Mouse (Mus musculus) CH12.LX (cell line): ENCODE data around the gene Itpr1. TPM values are rescaled to one million over a fixed set of nuclear protein-coding genes. Genes with fewer than 3 reads are reported as not detected.

Source experiments
- DNase-seq: peaks from one replicate; pipeline ENCODE4 v3.0.0-alpha.2; 2013; ENCODE audit errors: extremely low read depth
- H3K27ac ChIP-seq: 2 replicates; pipeline ENCODE4 v1.5.1; 2012; ENCODE audit warnings: low read depth, mild to moderate bottlenecking, control low read depth, moderate library complexity; ENCODE audit not compliant: insufficient read depth
- H3K27me3 ChIP-seq: replicated peaks from 2 replicates; pipeline ENCODE3; 2012; ENCODE audit warnings: inconsistent platforms
- H3K36me3 ChIP-seq, 2 experiments: replicated peaks in 1 of 2; 2 replicates each; pipeline versions ENCODE3 to v1.6.1; 2012; ENCODE audit warnings: inconsistent platforms in 1 of 2, low read length in 1 of 2, mild to moderate bottlenecking in 1 of 2, mixed read lengths in 1 of 2, moderate library complexity in 1 of 2; ENCODE audit not compliant: control insufficient read depth in 1 of 2, insufficient read depth in 1 of 2
- H3K4me1 ChIP-seq, 2 experiments: 2 replicates each; pipeline ENCODE4 v1.6.1; 2012; ENCODE audit warnings: inconsistent platforms in 1 of 2, moderate library complexity in 1 of 2; ENCODE audit not compliant: insufficient read depth in 2 of 2, control insufficient read depth in 1 of 2
- H3K4me2 ChIP-seq: 2 replicates; pipeline ENCODE4 v1.6.1; 2012; ENCODE audit warnings: low read depth, mild to moderate bottlenecking, control low read depth; ENCODE audit not compliant: poor library complexity, insufficient read depth, severe bottlenecking
- H3K4me3 ChIP-seq, 3 experiments: fragments of 150-350 bp in 1 of 3; sonication (generic) in 1 of 3; replicated peaks in 1 of 3; 2 replicates each; pipeline versions ENCODE3 to v1.5.1; 2011 to 2012; ENCODE audit warnings: low read depth in 2 of 3, low read length in 2 of 3, mild to moderate bottlenecking in 2 of 3, moderate library complexity in 2 of 3, control low read depth in 1 of 3, improper control_type of control experiment in 1 of 3, inconsistent platforms in 1 of 3, mixed read lengths in 1 of 3; ENCODE audit not compliant: poor library complexity in 1 of 3
- H3K79me2 ChIP-seq: replicated peaks from 2 replicates; pipeline ENCODE4 v1.6.1; 2012; ENCODE audit warnings: mild to moderate bottlenecking, moderate library complexity; ENCODE audit not compliant: control insufficient read depth, poor library complexity, insufficient read depth, severe bottlenecking; ENCODE audit errors: extremely low read depth
- H3K9ac ChIP-seq: 2 replicates; pipeline ENCODE4 v1.6.1; 2012; ENCODE audit warnings: low read depth, mild to moderate bottlenecking, control low read depth, moderate library complexity; ENCODE audit not compliant: insufficient read depth
- H3K9me3 ChIP-seq: replicated peaks from 2 replicates; pipeline ENCODE3; 2012; ENCODE audit warnings: low read length, inconsistent platforms, mixed read lengths
- CHD1 ChIP-seq: IDR thresholded peaks from 2 replicates; pipeline ENCODE4 v1.6.1; 2012; ENCODE audit warnings: low read depth, low read length, improper control_type of control experiment, inconsistent platforms
- CHD2 ChIP-seq: IDR thresholded peaks from 2 replicates; pipeline ENCODE4 v1.6.1; 2011; ENCODE audit warnings: low read length, improper control_type of control experiment
- CTCF ChIP-seq, 2 experiments: IDR thresholded peaks in 1 of 2; conservative IDR thresholded peaks in 1 of 2; 2 replicates each; pipeline ENCODE4 v1.5.1; 2011 to 2012; ENCODE audit warnings: low read depth in 2 of 2, low read length in 2 of 2, improper control_type of control experiment in 1 of 2, inconsistent platforms in 1 of 2, mild to moderate bottlenecking in 1 of 2, moderate library complexity in 1 of 2
- E2F4 ChIP-seq: IDR thresholded peaks from 2 replicates; pipeline ENCODE4 v1.6.1; 2011; ENCODE audit warnings: low read depth, low read length, improper control_type of control experiment; ENCODE audit not compliant: insufficient replicate concordance
- ELF1 ChIP-seq: IDR thresholded peaks from 2 replicates; pipeline ENCODE4 v1.6.1; 2014; ENCODE audit warnings: low read depth, mild to moderate bottlenecking, inconsistent platforms, low read length, improper control_type of control experiment
- ETS1 ChIP-seq: conservative IDR thresholded peaks from 2 replicates; pipeline ENCODE4 v1.6.1; 2012; ENCODE audit warnings: low read depth, mild to moderate bottlenecking, inconsistent platforms, low read length, improper control_type of control experiment, moderate library complexity
- GABPA ChIP-seq: IDR thresholded peaks from 2 replicates; pipeline ENCODE4 v1.6.1; 2012; ENCODE audit warnings: low read depth, low read length, improper control_type of control experiment, inconsistent platforms; ENCODE audit not compliant: insufficient replicate concordance
- HCFC1 ChIP-seq: IDR thresholded peaks from 2 replicates; pipeline ENCODE4 v1.6.1; 2012; ENCODE audit warnings: low read depth, mild to moderate bottlenecking, inconsistent platforms, low read length, improper control_type of control experiment
- IRF4 ChIP-seq: IDR thresholded peaks from 2 replicates; pipeline ENCODE4 v1.6.1; 2014; ENCODE audit warnings: low read depth, mild to moderate bottlenecking, inconsistent platforms, low read length, improper control_type of control experiment
- JUN ChIP-seq: IDR thresholded peaks from 2 replicates; pipeline ENCODE4 v1.6.1; 2011; ENCODE audit warnings: low read depth, mild to moderate bottlenecking, low read length, improper control_type of control experiment, moderate library complexity; ENCODE audit not compliant: insufficient read depth
- KAT2A ChIP-seq: IDR thresholded peaks from 2 replicates; pipeline ENCODE4 v1.6.1; 2012; ENCODE audit warnings: low read length, improper control_type of control experiment, inconsistent platforms; ENCODE audit not compliant: insufficient replicate concordance
- MAFK ChIP-seq: IDR thresholded peaks from 2 replicates; pipeline ENCODE4 v1.6.1; 2011; ENCODE audit warnings: low read length, improper control_type of control experiment; ENCODE audit not compliant: insufficient replicate concordance
- MXI1 ChIP-seq: IDR thresholded peaks from 2 replicates; pipeline ENCODE4 v1.6.1; 2011; ENCODE audit warnings: mild to moderate bottlenecking, low read depth, low read length, improper control_type of control experiment
- NRF1 ChIP-seq: IDR thresholded peaks from 2 replicates; pipeline ENCODE4 v1.6.1; 2014; ENCODE audit warnings: low read depth, mild to moderate bottlenecking, inconsistent platforms, low read length, improper control_type of control experiment, moderate library complexity
- PAX5 ChIP-seq: IDR thresholded peaks from 2 replicates; pipeline ENCODE4 v1.6.1; 2012; ENCODE audit warnings: low read length, inconsistent platforms, mixed read lengths
- SIN3A ChIP-seq: IDR thresholded peaks from 2 replicates; pipeline ENCODE4 v1.6.1; 2012; ENCODE audit warnings: low read length, improper control_type of control experiment, inconsistent platforms
- TBP ChIP-seq: conservative IDR thresholded peaks from 2 replicates; pipeline ENCODE4 v1.6.1; 2011; ENCODE audit warnings: low read depth, low read length, improper control_type of control experiment
- TCF12 ChIP-seq: IDR thresholded peaks from 2 replicates; pipeline ENCODE4 v1.6.1; 2014; ENCODE audit warnings: low read depth, mild to moderate bottlenecking, inconsistent platforms, low read length, improper control_type of control experiment
- UBTF ChIP-seq: IDR thresholded peaks from 2 replicates; pipeline ENCODE4 v1.6.1; 2012; ENCODE audit warnings: low read depth, mild to moderate bottlenecking, inconsistent platforms, low read length, improper control_type of control experiment, moderate library complexity
- USF1 ChIP-seq: IDR thresholded peaks from 2 replicates; pipeline ENCODE4 v1.6.1; 2014; ENCODE audit warnings: low read depth, mild to moderate bottlenecking, inconsistent platforms, low read length, improper control_type of control experiment
- ZC3H11A ChIP-seq: IDR thresholded peaks from 2 replicates; pipeline ENCODE4 v1.6.1; 2012; ENCODE audit warnings: low read depth, mild to moderate bottlenecking, inconsistent platforms, low read length, improper control_type of control experiment
- ZKSCAN1 ChIP-seq: IDR thresholded peaks from 2 replicates; pipeline ENCODE4 v1.6.1; 2012; ENCODE audit warnings: low read depth, inconsistent platforms, low read length, improper control_type of control experiment, borderline replicate concordance
- ZMIZ1 ChIP-seq: IDR thresholded peaks from 2 replicates; pipeline ENCODE4 v1.6.1; 2012; ENCODE audit warnings: low read depth, mild to moderate bottlenecking, inconsistent platforms, low read length, improper control_type of control experiment
- dilution Hi-C: fragments of 300-500 bp; cut with MboI; formaldehyde crosslinking; loops from 2 replicates; pipeline ENCODE4 v1.14.3; 2020; ENCODE audit warnings: low sequenced_read_pairs; ENCODE audit not compliant: extremely low pct_unique_long_range_greater_than_20kb, extremely low pct_ligation_motif_present
- in situ Hi-C: fragments of 300-500 bp; cut with MboI; formaldehyde crosslinking; loops from 3 replicates; pipeline ENCODE4 v1.14.3; 2019; ENCODE audit warnings: low sequenced_read_pairs, low pct_ligation_motif_present, low pct_unique_long_range_greater_than_20kb, mixed read lengths
- polyA plus RNA-seq: library from polyadenylated mRNA; unstranded; fragments of >175 nt; gene quantifications from 2 replicates; pipeline ENCODE4 v1.2.1, GENCODE M21; 2012; ENCODE audit warnings: low read depth; ENCODE audit not compliant: insufficient read length
- total RNA-seq, 2 experiments: library from RNA; depleted of rRNA; stranded (reverse); fragments of 300-350 nt in 1 of 2; fragments of >200 nt in 1 of 2; gene quantifications; 2 replicates each; pipeline ENCODE4 v1.2.3; 2012 to 2014

The Itpr1 gene
- total and polyA plus RNA-seq, 3 experiments, result 42.8 to 73.1 (median 53.4) TPM

DNA sequence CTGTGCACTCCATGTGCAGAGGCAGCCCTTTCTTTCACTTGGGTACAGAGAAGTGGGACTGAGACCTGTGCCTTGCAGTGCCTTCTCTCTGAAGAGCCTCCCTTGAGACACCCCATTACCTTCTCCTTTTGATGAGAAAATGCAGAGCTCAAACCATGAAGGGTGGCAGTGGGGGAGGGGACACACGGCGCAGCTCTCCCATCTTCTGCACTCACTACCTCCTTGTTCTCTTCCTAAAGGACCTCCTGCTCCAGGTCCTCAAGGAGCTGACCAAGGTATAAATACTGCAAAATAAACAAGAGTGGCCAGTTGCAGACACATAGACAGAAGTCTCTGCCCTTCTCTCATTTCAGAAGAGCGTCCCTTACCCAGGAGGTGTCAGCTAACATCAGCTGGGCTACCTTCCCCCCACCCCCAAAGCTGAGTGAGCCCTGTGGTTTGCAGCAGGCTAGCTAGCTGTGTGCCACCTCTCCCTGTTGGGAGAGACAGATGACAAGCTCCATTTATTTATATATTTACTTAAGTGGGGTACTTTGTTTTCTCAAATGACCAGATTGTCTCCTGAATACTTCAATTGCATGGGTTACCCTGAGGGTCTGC is 255.4 kb downstream of the Itpr1 start:
- no peak overlapping the region for H3K4me2 ChIP-seq
- H3K9ac ChIP-seq, result no peak overlapping the region
- no peaks in the 10 kb centered on the region for H3K9me3 ChIP-seq
- peaks cover 26 to 92% of the 10 kb centered on the region in 2 experiments for H3K36me3 ChIP-seq
- peaks cover 0 to 31% of the 10 kb centered on the region in 2 experiments; a peak in 2 of 4 replicates for H3K4me1 ChIP-seq
- H3K27ac ChIP-seq, result no peak overlapping the region
- DNase-seq, result no peak
- dilution Hi-C loops, result no loop called here
- H3K79me2 ChIP-seq, result no peaks in the 10 kb centered on the region
- no peak overlapping the region for H3K4me3 ChIP-seq
- in situ Hi-C loops, result no loop called here
- no peak for TF ChIP-seq MAFK
- TF ChIP-seq CTCF (conservative IDR thresholded peaks at IDR 0.05 in 1 of 2, IDR thresholded peaks at IDR 0.05 in 1 of 2; ENCODE audit: low read depth in 2 of 2, low read length in 2 of 2), result no peak
- TF ChIP-seq IRF4, result no peak
- no peaks in the 10 kb centered on the region for H3K27me3 ChIP-seq

DNA sequence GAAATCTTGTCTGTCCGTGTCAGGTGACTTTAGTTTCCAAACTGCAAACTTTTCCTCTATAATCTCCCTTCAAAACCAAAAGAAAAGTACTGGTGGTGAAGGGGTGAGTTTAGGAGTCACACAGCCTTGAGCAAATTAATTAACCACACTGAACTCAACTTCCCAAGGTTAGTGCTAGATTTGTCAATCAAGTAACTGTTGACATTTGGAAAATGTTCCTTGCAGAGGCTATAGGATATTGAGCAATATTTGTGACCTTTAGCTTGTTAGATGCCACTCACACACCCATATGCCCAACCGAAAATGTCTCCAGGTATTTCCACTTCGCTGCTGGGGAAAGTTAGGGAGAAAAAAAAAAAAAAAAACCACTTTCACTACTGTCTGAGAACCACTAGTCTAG is 259.0 kb downstream of the Itpr1 start:
- dilution Hi-C loops, result no loop called here

DNA sequence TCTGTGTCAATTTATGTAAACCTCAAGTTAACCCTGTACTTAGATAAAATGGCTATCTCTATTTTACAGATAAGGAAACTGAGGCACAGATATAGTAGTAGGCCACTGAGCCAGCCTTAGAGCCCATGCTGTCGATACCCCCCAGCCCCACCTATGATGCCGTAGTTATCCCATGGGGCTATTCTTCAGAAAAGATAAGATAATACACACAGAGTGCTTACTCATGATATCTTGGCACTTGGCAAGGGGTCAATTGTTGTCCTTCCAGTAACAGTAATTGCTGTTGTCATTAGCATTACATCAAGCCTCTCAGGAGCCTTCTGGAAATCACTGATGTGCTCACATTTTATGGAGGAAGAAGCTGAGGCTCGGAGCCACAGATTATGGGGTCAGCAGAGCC is 259.9 kb downstream of the Itpr1 start:
- peaks cover 5 to 37% of the 10 kb centered on the region in 2 experiments; a peak in 3 of 4 replicates for H3K4me1 ChIP-seq
- H3K27ac ChIP-seq, result no peak overlapping the region
- no peak for DNase-seq
- no peaks in the 10 kb centered on the region for H3K9me3 ChIP-seq
- no peak overlapping the region for H3K9ac ChIP-seq
- H3K79me2 ChIP-seq, result no peaks in the 10 kb centered on the region
- peaks cover 32 to 94% of the 10 kb centered on the region in 2 experiments for H3K36me3 ChIP-seq
- H3K27me3 ChIP-seq, result no peaks in the 10 kb centered on the region
- dilution Hi-C loops (no loop called here), in situ Hi-C loops (no loop called here)
- no peak overlapping the region for H3K4me3 ChIP-seq
- TF ChIP-seq MAFK (no peak), PAX5 (no peak), ELF1 (no peak), ZMIZ1 (no peak), SIN3A (no peak), CHD1 (no peak), NRF1 (no peak), ZC3H11A (no peak), USF1 (no peak), ZKSCAN1 (no peak), HCFC1 (no peak), CHD2 (no peak), TCF12 (no peak), JUN (no peak), IRF4 (no peak), ETS1 (no peak), CTCF (conservative IDR thresholded peaks at IDR 0.05 in 1 of 2, IDR thresholded peaks at IDR 0.05 in 1 of 2; ENCODE audit: low read depth in 2 of 2, low read length in 2 of 2) (no peak), KAT2A (no peak)
- H3K4me2 ChIP-seq, result no peak overlapping the region

More for the DNA sequence above, 259.0 kb downstream of the Itpr1 start:
- H3K4me1 ChIP-seq, result peaks cover 0 to 37% of the 10 kb centered on the region in 2 experiments; a peak in 3 of 4 replicates
- no peak overlapping the region for H3K9ac ChIP-seq
- H3K27me3 ChIP-seq, result no peaks in the 10 kb centered on the region
- in situ Hi-C loops, result no loop called here
- H3K9me3 ChIP-seq, result no peaks in the 10 kb centered on the region
- H3K4me2 ChIP-seq, result no peak overlapping the region
- H3K4me3 ChIP-seq, result no peak overlapping the region
- no peak for DNase-seq
- H3K79me2 ChIP-seq, result no peaks in the 10 kb centered on the region
- H3K27ac ChIP-seq, result no peak overlapping the region
- TF ChIP-seq UBTF (no peak), GABPA (no peak), TCF12 (no peak), PAX5 (no peak), MXI1 (no peak), TBP (no peak), E2F4 (no peak), JUN (no peak)
- H3K36me3 ChIP-seq, result peaks cover 34 to 94% of the 10 kb centered on the region in 2 experiments
